Mouse (Mus musculus): ENCODE data around the gene Zdhhc22. TPM values are rescaled to one million over a fixed set of nuclear protein-coding genes. Genes with fewer than 3 reads are reported as not detected.

Zdhhc22 gene
- polyA plus RNA-seq, 2 experiments from 2014 or later = 0.60 TPM; not detected in 1

DNA sequence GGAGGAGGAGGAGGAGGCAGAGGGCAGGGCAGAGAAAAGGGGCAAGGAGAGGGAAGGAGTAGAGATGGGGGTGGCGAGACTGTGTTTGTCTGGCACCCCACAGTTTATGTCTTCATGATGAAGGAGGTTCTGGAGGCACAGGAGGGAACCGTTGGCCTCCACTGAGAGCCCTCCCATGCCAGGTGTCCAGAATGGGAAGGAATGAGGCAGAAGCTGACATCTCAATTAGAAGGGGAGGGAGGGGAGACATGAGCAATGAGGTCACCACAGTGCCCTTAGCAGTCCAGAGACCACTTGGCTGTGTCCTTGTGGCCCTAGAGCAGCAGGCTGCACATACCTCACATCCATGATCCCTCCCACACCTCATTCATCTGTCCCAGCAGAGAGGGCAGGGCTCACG, 4.5 kb upstream of the Zdhhc22 start:
- no peak for ATAC-seq

DNA sequence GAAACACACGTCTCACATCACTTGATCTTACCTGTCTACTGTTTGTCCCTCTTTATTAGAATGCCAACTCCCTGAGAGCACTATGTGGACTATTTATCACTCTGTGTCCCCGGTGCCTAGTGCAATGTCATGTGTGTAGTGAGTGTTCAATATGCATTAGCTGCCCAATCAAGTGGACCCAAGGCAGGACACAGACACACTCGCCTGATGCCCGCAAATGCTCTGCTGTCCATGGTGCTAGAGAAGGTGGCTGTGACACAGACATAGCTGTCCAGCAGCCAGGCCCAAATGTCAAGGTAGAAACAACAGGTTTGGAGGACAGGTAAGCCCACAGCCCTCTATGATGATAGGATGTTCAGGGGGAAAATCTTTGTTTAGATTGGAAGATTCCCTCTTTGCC, 3.9 kb upstream of the Zdhhc22 start:
- ATAC-seq = no peak

DNA sequence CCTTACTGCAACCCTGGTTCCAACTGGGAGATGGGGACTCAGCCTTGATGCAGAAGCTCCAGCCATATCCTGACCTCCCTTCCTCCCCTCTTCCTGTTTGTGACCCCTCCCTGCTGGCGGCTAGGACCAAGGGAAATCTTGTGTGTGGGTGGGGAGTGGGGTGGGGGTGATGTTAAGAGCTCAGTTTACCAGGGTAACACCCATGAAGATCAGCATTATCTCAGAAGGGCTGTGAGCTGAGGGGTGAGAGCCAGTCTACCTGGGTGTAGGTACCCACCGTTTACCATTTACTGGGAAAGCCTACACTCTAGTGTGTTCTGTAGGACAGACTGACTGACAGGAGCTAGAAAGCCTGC, 503 bp upstream of the Zdhhc22 start:
- ATAC-seq = no peak

DNA sequence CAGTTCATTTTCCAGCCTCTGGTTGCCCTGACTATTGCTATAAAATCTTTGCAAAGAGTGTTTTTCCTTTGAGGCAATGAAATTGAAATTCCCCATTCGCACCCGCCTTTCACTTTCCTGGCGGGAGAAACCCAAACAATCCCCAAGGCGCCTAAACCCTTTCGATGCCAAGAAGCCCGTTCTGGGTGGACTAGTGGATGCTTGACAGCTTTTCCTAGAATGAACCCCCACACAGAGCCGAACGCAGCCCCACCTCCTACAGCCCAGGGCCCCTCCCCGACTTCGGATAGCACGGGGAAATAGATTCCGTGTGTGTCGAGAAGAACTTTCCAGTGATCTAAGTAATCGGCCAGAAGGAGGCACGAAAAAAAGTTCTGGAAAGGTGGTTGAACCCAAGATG, 852 bp downstream of the Zdhhc22 start:
- no peak for ATAC-seq

DNA sequence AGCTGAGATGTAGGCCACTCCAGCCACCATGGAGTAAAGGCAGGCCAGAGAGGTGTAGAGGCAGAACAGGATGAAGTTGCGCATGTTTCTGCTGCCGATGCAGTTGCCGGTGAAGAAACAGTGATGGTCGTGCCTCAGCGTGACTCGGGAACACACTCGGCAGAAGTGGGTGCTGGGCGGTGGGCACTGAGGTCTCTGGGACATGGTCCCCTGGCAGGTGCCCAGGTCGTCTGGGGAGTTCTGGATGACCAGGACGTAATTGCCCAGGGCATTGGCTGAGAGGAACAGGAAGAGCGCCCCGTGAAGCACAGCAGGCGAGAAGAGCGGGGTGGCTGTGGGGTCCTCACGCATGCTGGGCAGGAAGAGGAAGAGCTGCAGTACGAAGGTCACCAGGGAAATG, 2.0 kb downstream of the Zdhhc22 start:
- no peak for ATAC-seq

DNA sequence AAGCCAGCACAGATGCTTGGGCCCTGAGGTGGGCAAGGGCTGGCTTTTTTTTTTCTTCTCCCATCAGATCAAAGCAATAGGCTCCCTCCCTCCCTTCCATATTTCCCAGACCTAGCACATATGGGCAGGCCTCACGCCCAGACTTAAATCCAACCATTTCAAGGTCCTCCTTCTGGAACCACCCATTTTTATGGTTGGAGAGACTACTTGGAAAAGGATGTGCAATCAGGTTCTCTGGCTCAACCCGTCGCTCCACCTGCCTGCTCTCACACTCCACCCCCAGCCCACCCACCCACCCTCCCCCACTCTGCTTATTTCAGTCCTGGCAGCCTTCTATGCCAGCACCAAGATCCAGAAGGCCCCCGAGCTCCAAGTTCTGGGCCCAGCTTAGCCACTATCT, 3.7 kb downstream of the Zdhhc22 start:
- ATAC-seq = no peak

DNA sequence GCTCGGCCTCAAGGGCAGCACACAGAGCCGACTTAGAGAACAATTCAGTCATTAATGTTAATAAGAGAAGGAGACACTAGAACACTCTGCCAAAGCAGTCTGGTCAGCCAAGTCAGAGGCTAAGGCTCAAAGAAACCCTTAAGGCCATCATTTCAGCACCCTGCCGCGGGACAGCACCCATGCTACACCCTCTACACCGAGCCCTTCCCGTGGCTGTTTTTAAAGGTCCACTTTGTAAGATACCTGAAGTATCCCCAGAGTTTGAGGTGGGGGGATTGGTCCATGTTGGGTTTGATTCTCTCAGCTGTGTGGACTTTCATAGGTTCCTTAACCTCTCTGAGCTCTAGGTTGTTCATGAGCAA, 6.1 kb downstream of the Zdhhc22 start:
- no peak for ATAC-seq

DNA sequence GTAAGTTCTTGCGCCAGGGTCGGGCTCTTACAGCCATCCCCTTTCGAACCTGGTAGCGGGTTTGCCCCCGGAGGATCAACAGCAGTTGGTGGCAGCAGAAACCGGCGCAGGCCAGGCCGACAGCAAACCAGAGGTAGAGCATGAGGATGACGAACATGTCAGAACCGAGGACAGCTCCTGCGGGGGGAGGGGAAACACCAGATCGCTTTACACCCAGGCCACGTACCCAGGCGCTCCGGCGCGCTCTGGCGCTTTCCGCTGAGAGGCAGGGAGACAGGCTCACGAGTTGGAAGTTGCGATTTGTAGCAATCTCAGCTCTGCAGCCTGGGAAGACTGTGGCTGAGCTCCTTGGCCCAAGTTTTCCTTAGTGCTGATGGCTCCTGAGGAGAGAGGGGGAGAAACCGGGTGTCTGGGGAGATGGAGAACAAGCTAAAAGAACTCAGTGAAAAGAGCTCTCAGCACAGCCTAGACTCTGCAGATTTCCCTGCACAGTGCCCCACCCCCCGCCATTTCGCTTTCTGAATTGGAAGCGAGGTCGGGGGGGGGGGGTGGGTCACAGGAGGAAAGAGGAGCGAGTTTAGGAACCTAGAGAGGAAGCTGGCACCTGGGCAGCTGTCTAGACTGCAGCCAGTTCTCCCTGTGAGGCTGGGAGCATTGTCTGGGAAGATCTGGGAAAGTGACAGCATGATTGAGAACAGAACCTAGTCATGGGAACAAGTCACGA, 6.6 kb downstream of the Zdhhc22 start:
- no peak for ATAC-seq

DNA sequence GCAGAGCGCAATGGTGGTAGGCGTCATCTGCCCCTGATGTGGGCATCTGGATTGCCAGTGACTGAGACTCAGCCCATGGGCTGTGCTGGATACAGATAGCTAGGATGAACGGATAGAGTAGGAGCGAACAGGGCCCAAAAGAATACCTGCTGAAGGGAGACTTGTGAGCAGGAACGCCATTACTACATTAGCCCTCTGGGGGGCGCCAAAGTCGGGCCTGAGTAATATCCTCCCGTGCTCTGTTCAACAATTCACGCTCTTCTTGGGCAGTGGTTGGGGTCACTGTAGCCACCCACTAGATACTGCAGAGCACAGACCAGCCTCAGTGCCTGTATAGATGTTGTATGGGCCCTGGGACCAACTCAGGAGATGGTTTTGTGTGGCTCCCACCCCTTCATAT, 9.1 kb downstream of the Zdhhc22 start:
- ATAC-seq = no peak

DNA sequence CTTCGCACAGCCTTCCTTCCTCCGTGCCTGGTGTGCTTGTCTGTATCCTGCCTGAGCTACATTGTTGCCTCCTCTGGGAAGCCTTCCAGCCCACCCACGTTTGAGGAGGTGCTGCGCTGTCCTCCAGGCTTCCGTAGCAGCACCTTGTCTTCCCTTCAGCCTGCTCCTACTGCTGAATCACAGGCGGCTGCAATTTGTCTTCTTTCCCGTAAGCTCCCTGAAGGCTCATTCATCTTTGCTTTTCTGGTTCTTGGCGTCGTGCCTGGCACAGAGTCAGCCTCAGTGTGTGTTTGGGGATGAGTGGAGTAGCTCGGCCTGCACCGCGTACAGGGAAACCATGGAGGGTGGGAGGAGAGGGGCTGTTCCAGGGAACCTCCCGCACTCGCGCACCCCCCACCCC, 12.4 kb downstream of the Zdhhc22 start:
- ATAC-seq = no peak

DNA sequence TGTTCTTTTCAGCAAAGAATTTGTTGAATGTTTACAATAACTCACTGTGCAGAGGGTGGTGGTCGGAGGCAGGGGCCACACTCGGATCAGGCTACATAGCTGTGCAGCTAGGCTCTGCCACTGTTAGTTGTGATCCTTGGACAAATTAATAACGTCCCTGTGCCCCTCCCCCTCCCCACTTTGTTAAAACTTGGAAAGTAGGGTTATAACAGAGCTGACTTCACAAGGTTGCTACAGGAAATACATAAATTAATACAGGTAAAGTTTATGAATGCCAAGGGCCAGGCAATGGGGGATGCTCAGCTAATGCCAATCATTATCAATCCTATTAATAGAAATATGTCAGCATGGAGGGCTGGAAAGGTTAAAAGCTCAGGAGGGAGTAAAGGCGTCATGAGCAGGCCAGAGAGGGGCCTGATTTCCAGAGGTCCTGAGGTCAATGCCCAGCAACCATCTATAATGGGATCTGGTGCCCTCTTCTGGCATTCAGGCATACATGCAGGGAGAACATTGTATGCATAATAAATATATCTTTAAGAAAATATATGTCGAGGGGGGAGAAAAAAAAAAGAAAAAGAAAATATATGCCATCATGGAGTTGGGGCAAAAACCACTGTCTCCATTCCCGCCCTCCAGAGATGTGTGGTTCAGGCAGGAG, 13.6 kb downstream of the Zdhhc22 start:
- no peak for ATAC-seq

DNA sequence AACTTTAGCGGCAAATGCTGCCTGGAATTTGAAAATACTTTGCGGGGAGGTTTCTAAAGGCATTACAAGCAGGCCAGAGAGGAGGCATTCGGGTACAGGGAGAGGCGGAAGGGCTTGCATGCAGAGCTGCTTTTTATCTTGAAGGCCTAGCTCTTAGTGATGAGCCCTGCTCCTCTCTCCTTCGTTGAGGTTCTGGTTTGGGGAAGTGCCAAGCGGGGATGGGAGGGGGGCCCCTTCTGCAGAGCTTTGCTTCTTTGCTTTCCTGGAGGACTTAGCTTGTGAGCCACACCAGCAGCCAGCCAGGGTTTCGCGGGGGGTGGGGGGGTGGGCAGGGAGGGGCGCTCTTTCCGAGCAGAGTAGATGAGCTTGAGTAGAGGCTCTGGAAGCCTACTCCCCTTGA, 14.5 kb downstream of the Zdhhc22 start:
- ATAC-seq = no peak

DNA sequence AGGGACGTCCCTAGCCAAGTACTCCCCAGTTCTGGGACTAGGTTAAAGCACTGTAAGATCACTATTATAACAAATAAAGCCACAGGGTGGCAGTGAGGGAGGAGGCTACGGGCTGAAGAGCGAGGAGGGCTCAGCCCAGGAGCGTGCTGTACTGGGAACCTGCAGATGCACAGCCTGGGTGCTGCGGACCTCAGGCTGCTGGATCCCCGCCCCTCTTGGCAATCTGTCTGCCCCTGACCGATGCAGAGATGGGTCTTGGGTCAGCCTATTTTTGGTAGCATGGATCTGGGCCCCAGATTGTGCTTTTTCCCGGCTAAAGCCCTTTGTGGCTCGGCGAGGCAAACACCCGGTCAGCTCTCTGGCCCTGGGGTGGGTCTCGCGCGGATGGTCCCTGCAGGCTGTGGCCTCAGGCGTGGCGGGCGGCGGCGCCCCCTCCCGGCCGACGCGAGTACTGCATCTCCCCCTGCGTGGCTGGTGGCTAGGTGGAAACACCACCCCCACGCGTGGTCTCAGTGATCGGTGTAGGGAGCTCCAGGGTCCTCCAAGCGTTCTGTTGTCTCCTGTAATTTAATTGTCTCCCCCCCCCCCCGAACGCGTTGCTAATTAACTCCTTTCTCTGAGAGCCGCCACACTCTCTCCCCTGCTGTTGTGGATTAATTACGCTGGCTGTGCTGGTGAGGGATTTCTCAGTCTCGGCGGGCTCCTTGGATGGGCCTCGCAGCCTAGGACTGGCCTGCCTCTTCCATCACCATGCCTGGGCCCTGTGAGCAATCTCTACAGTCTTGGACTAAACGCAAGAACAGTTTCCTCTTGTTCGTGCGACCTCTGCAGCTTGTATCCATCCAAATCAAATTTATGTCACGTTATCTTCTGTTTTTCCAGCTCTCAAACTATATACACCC, 15.6 kb downstream of the Zdhhc22 start:
- peak; percentile 43 for ATAC-seq

DNA sequence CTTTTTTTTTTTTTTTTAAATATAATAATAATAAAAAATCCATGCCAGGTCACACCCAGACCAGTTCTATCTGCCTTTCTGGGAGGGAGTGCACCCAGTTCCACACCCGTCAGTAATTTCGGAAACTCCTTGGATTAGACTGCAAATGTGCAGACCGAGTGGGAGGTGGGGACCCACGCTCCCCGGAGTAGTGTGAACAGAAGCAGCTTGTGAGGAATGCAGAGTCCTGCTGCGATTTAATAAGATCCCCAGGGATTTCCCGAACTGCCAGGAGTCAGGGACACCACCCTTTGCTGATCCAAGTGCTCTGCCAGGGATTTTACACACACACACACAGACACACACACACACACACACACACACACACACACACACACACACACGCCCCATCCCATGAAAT, 16.5 kb downstream of the Zdhhc22 start:
- no peak for ATAC-seq

DNA sequence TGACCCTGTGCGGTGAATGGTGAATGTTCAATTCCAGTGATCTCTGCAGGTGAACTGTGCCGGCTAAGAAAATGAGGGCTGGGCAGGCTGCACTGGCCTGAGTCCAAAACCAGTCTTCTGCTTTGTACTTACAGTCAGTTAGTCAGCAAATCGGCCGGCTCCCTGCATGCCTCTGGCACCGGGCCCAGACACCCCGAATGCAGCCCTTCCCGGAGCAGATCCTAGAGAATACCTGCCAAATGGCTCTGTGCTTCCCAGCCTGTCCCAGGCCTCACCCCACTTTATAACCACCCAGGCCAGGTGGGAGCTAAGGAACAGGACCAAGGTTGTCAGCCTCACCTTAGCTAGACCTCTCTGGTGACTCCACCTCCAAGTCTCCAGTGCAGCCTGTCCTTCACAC, 17.0 kb downstream of the Zdhhc22 start:
- no peak for ATAC-seq

DNA sequence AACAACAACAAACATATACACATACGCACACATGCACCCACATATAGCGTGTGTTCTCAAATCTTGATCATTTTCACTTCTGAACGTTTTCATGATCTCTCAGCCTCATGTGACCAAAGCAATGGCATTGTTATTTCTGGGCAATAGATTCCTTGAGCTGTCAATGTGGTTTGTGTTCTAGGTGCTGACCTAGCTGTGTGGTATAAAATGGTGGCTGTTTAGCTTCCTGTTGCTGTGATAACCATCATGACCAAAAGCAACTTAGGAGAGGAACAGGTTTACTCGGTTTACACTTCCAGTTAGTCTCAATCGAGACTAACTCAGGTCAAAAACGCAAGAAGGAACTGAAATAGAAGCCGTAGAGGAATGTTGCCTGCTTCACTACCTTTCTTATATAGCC, 19.1 kb downstream of the Zdhhc22 start:
- peak; percentile 51 for ATAC-seq

DNA sequence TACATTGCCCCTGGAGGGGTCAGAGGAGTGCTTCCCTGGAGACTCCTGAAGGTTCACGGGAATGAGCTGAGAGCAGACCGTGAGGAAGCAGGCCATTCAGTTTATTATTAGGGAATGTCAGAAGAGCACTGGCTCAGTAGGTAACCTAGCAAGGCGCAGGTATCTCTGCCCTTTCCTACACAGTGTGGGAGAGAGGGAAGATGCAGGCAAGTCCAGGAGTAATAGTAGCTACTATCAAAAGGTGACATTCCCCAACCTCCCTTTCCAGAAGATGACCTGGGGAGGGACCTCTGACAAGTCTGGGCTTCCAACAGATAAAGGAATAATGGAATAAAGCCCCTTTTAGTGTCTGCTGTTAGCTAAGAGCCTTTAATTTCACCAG, 21.0 kb downstream of the Zdhhc22 start:
- no peak for ATAC-seq

DNA sequence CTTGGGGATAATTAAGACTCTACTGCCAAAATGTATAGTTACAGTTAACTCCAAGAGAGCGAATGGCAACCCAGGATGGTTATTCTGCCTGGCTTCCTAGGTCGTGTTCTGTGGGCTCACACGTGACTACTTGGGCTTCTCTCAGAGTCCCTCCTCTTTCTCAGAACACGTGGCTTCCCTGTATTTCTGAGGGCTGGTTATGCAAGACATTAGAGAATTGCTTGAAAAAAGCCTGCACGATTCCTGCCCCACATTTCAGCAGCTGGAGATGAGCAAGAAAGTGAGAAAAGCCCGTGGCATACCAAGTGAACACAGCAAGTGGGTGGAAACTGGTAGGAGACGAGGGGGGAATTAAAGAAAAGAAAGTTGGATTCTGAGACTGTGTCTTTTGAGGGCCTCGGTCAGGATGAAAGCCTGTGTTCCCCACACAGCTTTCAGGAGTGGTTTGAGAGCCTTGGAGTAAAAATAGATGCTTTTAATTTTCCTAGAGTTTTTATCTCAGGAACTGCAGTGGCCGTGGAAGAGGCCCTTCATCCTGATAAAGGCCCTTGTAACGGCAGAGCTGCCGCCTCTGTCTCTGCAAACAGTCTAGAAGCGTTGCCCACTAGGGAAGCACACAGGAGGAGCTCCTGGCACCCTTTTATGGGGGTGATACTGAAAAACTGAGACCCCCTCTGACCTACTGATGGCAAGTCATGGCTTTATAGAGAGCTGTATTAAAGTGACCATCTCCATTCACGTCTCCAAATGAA, 21.6 kb downstream of the Zdhhc22 start:
- no peak for ATAC-seq

DNA sequence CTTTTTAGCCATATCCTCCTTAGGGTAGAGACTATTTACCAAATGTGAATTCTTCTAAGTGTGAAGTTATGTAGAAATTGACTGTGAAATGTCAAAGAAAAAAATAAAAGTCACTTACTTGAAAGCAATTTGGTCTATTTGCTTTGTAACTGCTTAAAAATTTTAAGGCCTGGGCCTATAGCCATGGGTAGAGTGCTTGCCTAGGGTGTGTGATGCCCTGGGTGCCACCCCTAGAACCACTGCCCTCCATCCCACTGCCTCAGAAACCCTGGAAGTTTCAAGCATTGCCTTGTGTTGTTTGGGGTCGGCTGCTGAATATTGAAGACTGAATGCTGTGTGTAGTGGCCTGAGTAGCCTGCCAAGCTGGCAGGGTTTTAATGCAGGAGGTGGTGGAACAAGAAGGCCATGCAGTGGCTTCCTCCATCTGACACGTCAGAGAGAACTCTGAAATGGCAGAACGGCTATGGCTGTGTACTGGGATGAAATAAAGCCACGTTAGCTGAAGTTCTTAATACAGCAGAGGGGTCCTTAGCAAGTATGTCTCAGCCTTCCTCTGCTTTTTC, 24.9 kb downstream of the Zdhhc22 start:
- no peak for ATAC-seq

DNA sequence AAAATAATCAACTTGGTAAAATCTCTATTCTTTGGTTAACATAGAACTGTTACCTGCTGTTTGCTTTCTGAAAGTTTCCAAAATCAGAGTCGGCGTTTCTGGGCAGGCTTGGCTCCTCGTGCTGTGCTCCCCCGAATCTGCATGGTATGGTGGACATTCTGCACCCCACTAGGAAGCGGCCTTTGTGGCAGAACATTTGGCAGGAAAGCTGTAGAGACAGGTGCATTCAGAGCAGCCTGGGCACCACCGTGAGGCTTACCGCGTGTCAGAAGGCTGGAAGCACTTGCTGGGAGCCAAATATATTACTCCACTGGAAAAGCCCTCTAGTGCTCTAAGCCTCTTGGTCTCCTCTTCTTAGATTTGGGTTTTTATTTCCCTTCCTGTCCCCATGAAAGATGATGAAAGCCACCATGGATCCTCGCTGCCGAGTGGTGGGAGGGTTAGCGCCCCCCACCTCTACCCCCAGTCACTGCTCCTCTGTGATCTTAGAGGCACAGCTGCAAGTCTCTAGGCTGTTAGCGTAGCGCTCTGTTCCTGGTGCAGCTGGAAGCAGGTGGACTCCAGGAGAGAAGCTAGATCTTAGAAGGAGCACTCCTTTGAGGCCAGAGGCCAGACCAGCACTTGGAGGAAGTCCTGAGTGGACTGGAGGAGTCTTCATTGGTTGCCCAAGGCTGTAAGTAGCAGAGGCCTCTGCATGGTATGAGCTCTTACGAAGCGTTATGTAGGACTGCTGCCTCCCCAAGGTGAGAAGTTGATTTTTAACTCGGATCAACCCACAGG, 25.8 kb downstream of the Zdhhc22 start:
- no peak for ATAC-seq

DNA sequence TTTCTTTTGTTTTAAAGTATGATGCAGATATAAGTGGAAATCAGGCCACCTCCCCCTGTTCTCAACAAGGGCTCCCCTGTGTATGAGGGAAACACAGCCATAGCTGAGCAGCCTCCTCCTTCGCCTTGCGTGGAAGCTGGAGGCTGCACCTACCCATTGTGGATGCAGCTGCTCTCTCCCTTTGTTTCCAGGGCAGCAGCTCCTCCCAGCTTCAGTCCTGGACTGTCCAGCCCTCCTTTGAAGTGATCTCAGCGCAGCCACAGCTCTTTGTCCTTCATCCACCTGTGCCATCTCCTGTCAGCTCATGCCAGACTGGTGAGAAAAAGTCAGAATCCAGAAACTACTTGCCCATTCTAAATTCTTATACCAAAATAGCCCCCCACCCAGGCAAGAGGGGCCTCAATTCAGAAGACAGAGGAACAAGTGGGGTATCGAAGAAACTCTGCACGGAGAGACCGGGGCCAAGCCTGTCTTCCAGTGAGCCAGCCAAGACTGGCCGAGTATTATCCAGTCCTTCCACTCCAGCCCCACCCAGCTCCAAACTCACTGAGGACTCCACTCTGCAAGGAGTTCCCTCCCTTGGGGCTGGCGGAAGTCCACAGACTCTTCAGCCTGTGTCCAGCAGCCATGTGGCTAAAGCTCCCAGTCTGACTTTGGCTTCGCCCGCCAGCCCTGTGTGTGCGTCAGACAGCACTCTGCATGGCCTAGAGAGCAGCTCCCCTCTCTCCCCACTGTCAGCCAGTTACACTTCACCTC, 28.5 kb downstream of the Zdhhc22 start:
- ATAC-seq = no peak
